Mouse (Mus musculus): Measurements from ENCODE around the gene Pomt1.

- no peak for TF ChIP-seq POLR2A (IDR thresholded peaks at IDR 0.05; ENCODE audit: insufficient read depth, low read depth, low read length)
- TF ChIP-seq CTCF (IDR thresholded peaks at IDR 0.05; ENCODE audit: insufficient read depth, low read depth, low read length) = no peak
Observed at GRCm38 (mm10) chr2:32246741-32247140, 10.4 kb downstream of the Pomt1 start.

All from olfactory bulb, adult 2 months (tissue).